Mouse (Mus musculus): ENCODE data around the gene Sgsm1.

DNA sequence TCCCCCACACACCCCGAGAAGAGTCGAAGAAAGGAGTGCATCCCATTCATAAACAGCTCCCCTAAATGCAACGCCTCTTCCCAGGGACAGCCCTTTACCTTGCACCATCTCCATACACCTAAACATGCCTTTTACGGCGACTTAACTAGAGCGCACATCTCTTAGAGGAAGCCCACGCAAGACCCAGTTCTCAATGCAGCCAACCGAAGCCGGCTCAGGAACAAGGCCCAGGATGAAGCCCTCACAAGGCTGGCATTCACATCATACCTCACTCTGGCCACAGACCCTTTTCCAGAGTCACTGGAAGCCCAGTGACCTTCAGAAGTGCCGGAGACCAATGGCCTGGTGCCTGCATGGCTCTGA lies 110.8 kb downstream of the Sgsm1 start:
- TF ChIP-seq GATA1 (IDR thresholded peaks at IDR 0.05; ENCODE audit: borderline replicate concordance, low read length) (no peak), FLI1 (IDR thresholded peaks at IDR 0.05; ENCODE audit: low read length) (no peak)

Data from megakaryocyte, embryonic 14.5 days (primary cell).